Mouse (Mus musculus): ENCODE results near the gene Mest.

The Mest gene

GRCm38 (mm10) chr6:30723331-30723730, at the start of gene Mest:
Gene Mest, plus strand, starts transcription at chr6:30723547.
- no peak for DNase-seq (ENCODE audit: low spot score in 2 of 2)

GRCm38 (mm10) chr6:30673764-30674561, 49.4 kb upstream of the Mest start:
- DNase-seq (ENCODE audit: low spot score in 2 of 2), result no peak

GRCm38 (mm10) chr6:30674714-30675280, 48.5 kb upstream of the Mest start:
- no peak for DNase-seq (ENCODE audit: low spot score in 2 of 2)

- DNase-seq (ENCODE audit: low spot score in 2 of 2), result no peak
Observed at GRCm38 (mm10) chr6:30675281-30675771, 48.0 kb upstream of the Mest start.

- DNase-seq (ENCODE audit: low spot score in 2 of 2), result no peak
Observed at GRCm38 (mm10) chr6:30676506-30676905, 46.8 kb upstream of the Mest start.

GRCm38 (mm10) chr6:30677591-30677990, 45.8 kb upstream of the Mest start:
- DNase-seq (ENCODE audit: low spot score in 2 of 2), result no peak

- no peak for DNase-seq (ENCODE audit: low spot score in 2 of 2)
Observed at GRCm38 (mm10) chr6:30678482-30678881, 44.9 kb upstream of the Mest start.

GRCm38 (mm10) chr6:30679567-30679966, 43.8 kb upstream of the Mest start:
- DNase-seq (ENCODE audit: low spot score in 2 of 2), result no peak

- DNase-seq (ENCODE audit: low spot score in 2 of 2), result no peak
Observed at GRCm38 (mm10) chr6:30680442-30680841, 42.9 kb upstream of the Mest start.

- DNase-seq (ENCODE audit: low spot score in 2 of 2), result no peak
Observed at GRCm38 (mm10) chr6:30681935-30682900, 41.1 kb upstream of the Mest start.

- DNase-seq (ENCODE audit: low spot score in 2 of 2), result no peak
Observed at GRCm38 (mm10) chr6:30684570-30684969, 38.8 kb upstream of the Mest start.

- no peak for DNase-seq (ENCODE audit: low spot score in 2 of 2)
Observed at GRCm38 (mm10) chr6:30687198-30687597, 36.1 kb upstream of the Mest start.

- no peak for DNase-seq (ENCODE audit: low spot score in 2 of 2)
Observed at GRCm38 (mm10) chr6:30692826-30693225, 30.5 kb upstream of the Mest start.

GRCm38 (mm10) chr6:30693350-30693991, 29.9 kb upstream of the Mest start, which contains the start of gene Cep41:
Gene Cep41, minus strand, starts transcription at chr6:30693749.
- DNase-seq (ENCODE audit: low spot score in 2 of 2), result peak; percentile 93

- DNase-seq (ENCODE audit: low spot score in 2 of 2), result no peak
Observed at GRCm38 (mm10) chr6:30694209-30694608, 29.1 kb upstream of the Mest start.

GRCm38 (mm10) chr6:30695124-30695523, 28.2 kb upstream of the Mest start:
- DNase-seq (ENCODE audit: low spot score in 2 of 2), result no peak

- DNase-seq (ENCODE audit: low spot score in 2 of 2), result no peak
Observed at GRCm38 (mm10) chr6:30697464-30697863, 25.9 kb upstream of the Mest start.

GRCm38 (mm10) chr6:30698036-30698435, 25.3 kb upstream of the Mest start:
- DNase-seq (ENCODE audit: low spot score in 2 of 2), result no peak

- no peak for DNase-seq (ENCODE audit: low spot score in 2 of 2)
Observed at GRCm38 (mm10) chr6:30700182-30700581, 23.2 kb upstream of the Mest start.

GRCm38 (mm10) chr6:30702881-30703280, 20.5 kb upstream of the Mest start:
- DNase-seq (ENCODE audit: low spot score in 2 of 2), result no peak

- no peak for DNase-seq (ENCODE audit: low spot score in 2 of 2)
Observed at GRCm38 (mm10) chr6:30703476-30703875, 19.9 kb upstream of the Mest start.
